Mouse (Mus musculus) heart, adult 2 months (tissue): ENCODE results near the gene Tas1r2. TPM values are rescaled to one million over a fixed set of nuclear protein-coding genes. Genes with fewer than 3 reads are reported as not detected.

ENCODE experiments used
- DNase-seq, 2 experiments: peaks; one replicate each; pipeline ENCODE4 v3.0.0; 2021
- H3K27ac ChIP-seq: fragments of 200-600 bp; 2 replicates; pipeline ENCODE4 v1.8.1; 2022
- H3K27me3 ChIP-seq: fragments of 200-500 bp; 2 replicates; pipeline ENCODE4 v1.6.1; 2012; ENCODE audit warnings: mild to moderate bottlenecking, low read length, inconsistent platforms, mixed read lengths; ENCODE audit not compliant: control insufficient read depth, insufficient read depth
- H3K36me3 ChIP-seq: fragments of 200-500 bp; 2 replicates; pipeline ENCODE4 v1.6.1; 2012; ENCODE audit warnings: low read length, inconsistent platforms; ENCODE audit not compliant: control insufficient read depth, insufficient read depth
- H3K4me1 ChIP-seq: fragments of 200-500 bp; 2 replicates; pipeline ENCODE4 v1.6.1; 2011; ENCODE audit warnings: low read length; ENCODE audit not compliant: control insufficient read depth, insufficient read depth
- H3K4me3 ChIP-seq: fragments of 200-600 bp; 2 replicates; pipeline ENCODE4 v1.8.1; 2022
- H3K79me2 ChIP-seq: fragments of 200-500 bp; replicated peaks from 2 replicates; pipeline ENCODE4 v1.6.1; 2012; ENCODE audit warnings: mild to moderate bottlenecking, inconsistent platforms, low read length, moderate library complexity, mixed read lengths; ENCODE audit not compliant: control insufficient read depth, insufficient read depth
- H3K9ac ChIP-seq: fragments of 200-500 bp; 2 replicates; pipeline ENCODE4 v1.6.1; 2012; ENCODE audit warnings: low read depth, mild to moderate bottlenecking, control low read depth, inconsistent platforms, low read length, mixed read lengths
- CTCF ChIP-seq: fragments of 200-600 bp; IDR thresholded peaks from 2 replicates; pipeline ENCODE4 v1.8.1; 2022; ENCODE audit warnings: antibody characterized with exemption, mild to moderate bottlenecking, moderate library complexity
- EP300 ChIP-seq: fragments of 200-500 bp; IDR thresholded peaks from 2 replicates; pipeline ENCODE4 v1.6.1; 2011; ENCODE audit warnings: low read depth, low read length, control low read depth; ENCODE audit not compliant: insufficient read depth
- POLR2A ChIP-seq: fragments of 200-500 bp; IDR thresholded peaks from 2 replicates; pipeline ENCODE4 v1.6.1; 2011; ENCODE audit warnings: mild to moderate bottlenecking, low read depth, low read length, control low read depth; ENCODE audit not compliant: insufficient read depth
- WGBS: fragments of 180-500 bp; shearing (Covaris S2); methylation state at CpG from one replicate; pipeline ENCODE4 v1.1.7; 2018; 5-methylcytosine and 5-hydroxymethylcytosine counted together
- intact Hi-C: fragments of 180-260 bp; cut with DNase I; formaldehyde crosslinking; loops from one replicate; pipeline ENCODE4 v1.15.1; 2025
- polyA plus RNA-seq: library from polyadenylated mRNA; depleted of rRNA; stranded (reverse); fragments of >200 nt; gene quantifications from 2 replicates; pipeline ENCODE4 v1.2.3, GENCODE M21; 2012
- total RNA-seq, 2 experiments: library from RNA; stranded (reverse); gene quantifications; 2 replicates each; pipeline ENCODE4 v1.2.3; 2021

Gene Tas1r2
- total and polyA plus RNA-seq, 3 experiments, result not detected

- H3K4me3 ChIP-seq, result no peak overlapping the region
- H3K4me1 ChIP-seq, result no peaks in the 10 kb centered on the region
- DNase-seq, result no peak
- H3K27ac ChIP-seq, result no peak overlapping the region
- no peaks in the 10 kb centered on the region for H3K79me2 ChIP-seq
- H3K9ac ChIP-seq, result no peak overlapping the region
- WGBS, result 45% methylated on average over 4 of the region's 4 CpGs
- no peak for TF ChIP-seq EP300
- no peak for TF ChIP-seq CTCF
- no peak for TF ChIP-seq POLR2A
- no peaks in the 10 kb centered on the region for H3K36me3 ChIP-seq
- intact Hi-C loops, result no loop called here
- no peaks in the 10 kb centered on the region for H3K27me3 ChIP-seq
These were observed 49.6 kb downstream of the Tas1r2 start for GRCm38 (mm10) chr4:139702914-139703313.

DNA sequence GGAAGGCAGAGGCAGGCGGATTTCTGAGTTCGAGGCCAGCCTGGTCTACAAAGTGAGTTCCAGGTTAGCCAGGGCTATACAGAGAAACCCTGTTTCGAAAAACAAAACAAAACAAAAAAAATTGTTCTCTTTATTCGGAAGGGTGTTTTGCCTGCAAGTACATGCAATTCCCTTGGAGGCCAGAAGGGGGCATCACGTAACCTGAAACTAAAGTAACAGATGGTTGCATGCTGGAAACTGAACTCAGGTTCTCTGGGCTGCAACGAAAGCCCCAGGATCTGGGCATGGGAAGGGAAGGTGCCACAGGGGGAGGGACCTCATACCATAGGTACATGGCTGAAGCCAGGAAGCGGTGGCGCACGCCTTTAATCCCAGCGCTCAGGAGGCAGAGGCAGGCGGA lies 50.1 kb downstream of the Tas1r2 start:
- no peak for DNase-seq
- WGBS, result 77% methylated on average over 11 of the region's 11 CpGs
- intact Hi-C loops, result no loop called here

DNA sequence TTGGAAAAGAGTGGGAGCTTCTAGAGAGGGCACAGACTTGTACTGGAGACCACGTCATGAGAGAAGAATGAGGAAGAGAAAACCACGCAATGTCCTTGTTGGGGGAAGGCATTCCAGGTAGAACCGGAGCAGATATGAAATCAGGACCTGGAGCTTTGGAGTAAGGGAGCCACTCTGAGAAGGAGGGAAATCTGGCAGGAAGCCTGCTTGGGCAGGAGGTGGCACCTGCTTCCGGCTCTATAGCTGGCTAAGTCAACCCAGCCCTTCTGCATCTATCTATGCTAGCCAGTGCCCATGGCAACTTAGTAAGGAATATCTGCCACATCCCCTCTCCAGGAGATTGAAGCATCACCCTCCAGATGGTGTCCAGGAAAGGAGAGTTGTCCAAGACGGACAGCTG lies 52.6 kb downstream of the Tas1r2 start:
- no peak overlapping the region for H3K27ac ChIP-seq
- WGBS, result 75% methylated on average over 5 of the region's 5 CpGs
- H3K27me3 ChIP-seq, result no peaks in the 10 kb centered on the region
- no peak for DNase-seq
- no peaks in the 10 kb centered on the region for H3K4me1 ChIP-seq
- no peaks in the 10 kb centered on the region for H3K79me2 ChIP-seq
- intact Hi-C loops, result no loop called here
- no peaks in the 10 kb centered on the region for H3K36me3 ChIP-seq
- H3K4me3 ChIP-seq, result no peak overlapping the region
- no peak overlapping the region for H3K9ac ChIP-seq
- no peak for TF ChIP-seq POLR2A

More for the DNA sequence above, 50.1 kb downstream of the Tas1r2 start:
- Histone ChIP-seq H3K27me3 (no peaks in the 10 kb centered on the region), H3K4me3 (no peak overlapping the region), H3K9ac (no peak overlapping the region), H3K79me2 (no peaks in the 10 kb centered on the region), H3K36me3 (no peaks in the 10 kb centered on the region), H3K4me1 (no peaks in the 10 kb centered on the region), H3K27ac (no peak overlapping the region)
- TF ChIP-seq CTCF (peak; percentile 44), POLR2A (no peak)

DNA sequence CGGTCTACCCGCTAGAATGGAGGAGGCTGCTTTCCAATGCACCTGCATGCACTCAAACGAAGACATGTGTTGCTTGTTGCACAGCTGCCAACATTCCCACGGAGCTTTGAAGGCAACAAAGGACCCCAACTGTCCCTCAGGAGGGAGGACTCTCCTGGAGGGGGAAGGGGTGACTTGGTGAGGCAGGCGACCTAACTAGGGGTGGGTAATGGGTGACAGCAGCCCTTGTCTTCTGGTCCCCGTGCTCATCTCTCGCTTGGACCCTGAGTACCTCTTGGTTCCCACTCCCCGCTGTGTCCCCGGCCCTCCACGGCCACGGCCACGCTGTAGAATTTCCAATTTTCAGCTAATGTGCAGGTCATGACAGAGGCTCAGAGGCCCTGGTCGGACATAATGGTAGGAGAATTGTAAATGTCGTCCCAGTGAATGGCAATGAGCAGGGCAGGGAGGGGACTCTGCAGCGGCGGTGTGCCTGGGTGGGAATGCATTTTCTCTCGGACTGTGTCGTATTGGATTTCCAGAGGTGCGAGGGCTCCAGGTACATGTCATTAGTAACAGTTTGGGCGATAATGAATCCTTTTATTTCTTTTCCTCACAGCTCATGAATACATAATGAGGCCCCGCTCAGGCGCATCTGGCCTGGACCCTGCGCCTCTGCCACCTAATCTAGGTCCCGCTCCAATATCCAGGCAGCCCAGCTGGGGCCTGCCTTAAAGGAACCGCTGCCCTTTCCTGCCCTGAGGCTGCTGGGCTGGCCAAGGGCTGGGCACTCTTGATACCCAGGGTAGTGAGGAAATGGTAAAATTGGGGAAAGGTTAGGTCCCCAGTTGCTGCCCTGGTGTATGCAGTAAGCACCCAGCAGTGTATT lies 57.4 kb downstream of the Tas1r2 start:
- 42% methylated on average over 25 of the region's 25 CpGs for WGBS
- intact Hi-C loops, result no loop called here
- TF ChIP-seq POLR2A (no peak), CTCF (no peak), EP300 (no peak)

GRCm38 (mm10) chr4:139715241-139715932 lies 62.0 kb downstream of the Tas1r2 start:
- no peak for DNase-seq
- Histone ChIP-seq H3K36me3 (no peaks in the 10 kb centered on the region), H3K27me3 (no peaks in the 10 kb centered on the region), H3K4me1 (no peaks in the 10 kb centered on the region), H3K27ac (no peak overlapping the region), H3K9ac (no peak overlapping the region), H3K79me2 (no peaks in the 10 kb centered on the region), H3K4me3 (no peak overlapping the region)
- intact Hi-C loops, result no loop called here
- TF ChIP-seq CTCF, result no peak
- TF ChIP-seq EP300, result no peak
- no peak for TF ChIP-seq POLR2A
- 32% methylated on average over 13 of the region's 13 CpGs for WGBS

More for the DNA sequence above, 57.4 kb downstream of the Tas1r2 start:
- Histone ChIP-seq H3K27ac (no peak overlapping the region), H3K79me2 (no peaks in the 10 kb centered on the region), H3K36me3 (no peaks in the 10 kb centered on the region), H3K27me3 (no peaks in the 10 kb centered on the region), H3K9ac (no peak overlapping the region), H3K4me1 (no peaks in the 10 kb centered on the region), H3K4me3 (no peak overlapping the region)
- no peak for DNase-seq
